Mouse (Mus musculus): Measurements from ENCODE around the gene Crispld2.

GRCm38 (mm10) chr8:120071684-120072083, 79.4 kb downstream of the Crispld2 start:
- TF ChIP-seq CTCF (IDR thresholded peaks at IDR 0.05; ENCODE audit: low read depth) (peak; percentile 98), EP300 (IDR thresholded peaks at IDR 0.05; ENCODE audit: low read depth) (no peak)
